Mouse (Mus musculus): ENCODE results near the gene Hyal3. TPM values are rescaled to one million over a fixed set of nuclear protein-coding genes. Genes with fewer than 3 reads are reported as not detected.

Hyal3 gene
- polyA plus RNA-seq, 1 experiment, result 1.1 TPM

- TF ChIP-seq POLR2A (IDR thresholded peaks at IDR 0.05; ENCODE audit: borderline replicate concordance, insufficient read depth, low read length), result no peak
- no peak for TF ChIP-seq CTCF (IDR thresholded peaks at IDR 0.05; ENCODE audit: borderline replicate concordance, insufficient read depth, low read depth, low read length)
- DNase-seq, result no peak
- H3K27me3 ChIP-seq (ENCODE audit: control insufficient read depth, insufficient read depth, low read length), result no peaks in the 10 kb centered on the region
- 66% methylated on average over 8 of the region's 8 CpGs for WGBS
- H3K4me3 ChIP-seq (replicated peaks; ENCODE audit: insufficient read depth, low read depth, low read length), result no peak overlapping the region
- peaks cover 3% of the 10 kb centered on the region; the same call in 1 of the 2 replicates for H3K4me1 ChIP-seq (ENCODE audit: control insufficient read depth, insufficient read depth, low read length)
- no peak overlapping the region for H3K27ac ChIP-seq (ENCODE audit: insufficient read depth, low read length)
Measured at GRCm38 (mm10) chr9:107551890-107552355, 28.7 kb upstream of the Hyal3 start.

- TF ChIP-seq POLR2A (IDR thresholded peaks at IDR 0.05; ENCODE audit: borderline replicate concordance, insufficient read depth, low read length), result no peak
- no peak for TF ChIP-seq CTCF (IDR thresholded peaks at IDR 0.05; ENCODE audit: borderline replicate concordance, insufficient read depth, low read depth, low read length)
- no peak for DNase-seq
- Histone ChIP-seq H3K27me3 (ENCODE audit: control insufficient read depth, insufficient read depth, low read length) (no peaks in the 10 kb centered on the region), H3K4me1 (ENCODE audit: control insufficient read depth, insufficient read depth, low read length) (peaks cover 3% of the 10 kb centered on the region; the same call in 1 of the 2 replicates), H3K4me3 (replicated peaks; ENCODE audit: insufficient read depth, low read depth, low read length) (no peak overlapping the region), H3K27ac (ENCODE audit: insufficient read depth, low read length) (no peak overlapping the region)
- WGBS, result 89% methylated on average over 5 of the region's 5 CpGs
Measured at GRCm38 (mm10) chr9:107552690-107553393, 27.8 kb upstream of the Hyal3 start.

GRCm38 (mm10) chr9:107553541-107554318, 26.9 kb upstream of the Hyal3 start:
- 0 out of 2 replicates have a peak overlapping the region, but pooled peaks have one; percentile 4 for H3K27ac ChIP-seq (ENCODE audit: insufficient read depth, low read length)
- DNase-seq, result peak in 1 of 2 experiments; percentile 62
- 14% methylated on average over 37 of the region's 37 CpGs for WGBS
- TF ChIP-seq CTCF (IDR thresholded peaks at IDR 0.05; ENCODE audit: borderline replicate concordance, insufficient read depth, low read depth, low read length) (no peak), POLR2A (IDR thresholded peaks at IDR 0.05; ENCODE audit: borderline replicate concordance, insufficient read depth, low read length) (no peak)
- H3K4me1 ChIP-seq (ENCODE audit: control insufficient read depth, insufficient read depth, low read length), result peaks cover 3% of the 10 kb centered on the region; the same call in 1 of the 2 replicates
- H3K27me3 ChIP-seq (ENCODE audit: control insufficient read depth, insufficient read depth, low read length), result no peaks in the 10 kb centered on the region
- peak overlapping the region; percentile 62 for H3K4me3 ChIP-seq (replicated peaks; ENCODE audit: insufficient read depth, low read depth, low read length)

- Histone ChIP-seq H3K4me1 (ENCODE audit: control insufficient read depth, insufficient read depth, low read length) (peaks cover 3% of the 10 kb centered on the region; the same call in 1 of the 2 replicates), H3K4me3 (replicated peaks; ENCODE audit: insufficient read depth, low read depth, low read length) (peak overlapping the region; percentile 88), H3K27ac (ENCODE audit: insufficient read depth, low read length) (peak overlapping the region; percentile 73), H3K27me3 (ENCODE audit: control insufficient read depth, insufficient read depth, low read length) (no peaks in the 10 kb centered on the region)
- peak; percentile 94 to 96 for DNase-seq
- TF ChIP-seq CTCF (IDR thresholded peaks at IDR 0.05; ENCODE audit: borderline replicate concordance, insufficient read depth, low read depth, low read length) (no peak), POLR2A (IDR thresholded peaks at IDR 0.05; ENCODE audit: borderline replicate concordance, insufficient read depth, low read length) (peak; percentile 91)
- WGBS, result under 1% methylated on average over 53 of the region's 53 CpGs
Measured at GRCm38 (mm10) chr9:107554319-107554825, 26.2 kb upstream of the Hyal3 start.

- no peak for DNase-seq
Measured at GRCm38 (mm10) chr9:107555031-107555457, 25.6 kb upstream of the Hyal3 start.

GRCm38 (mm10) chr9:107555701-107556100, 24.9 kb upstream of the Hyal3 start:
- H3K27ac ChIP-seq (ENCODE audit: insufficient read depth, low read length), result no peak overlapping the region
- no peak for DNase-seq
- WGBS, result 36% methylated on average over 2 of the region's 2 CpGs
- H3K4me1 ChIP-seq (ENCODE audit: control insufficient read depth, insufficient read depth, low read length), result peaks cover 3% of the 10 kb centered on the region; the same call in 1 of the 2 replicates
- H3K27me3 ChIP-seq (ENCODE audit: control insufficient read depth, insufficient read depth, low read length), result no peaks in the 10 kb centered on the region
- peak overlapping the region; percentile 88 for H3K4me3 ChIP-seq (replicated peaks; ENCODE audit: insufficient read depth, low read depth, low read length)
- TF ChIP-seq CTCF (IDR thresholded peaks at IDR 0.05; ENCODE audit: borderline replicate concordance, insufficient read depth, low read depth, low read length), result no peak
- no peak for TF ChIP-seq POLR2A (IDR thresholded peaks at IDR 0.05; ENCODE audit: borderline replicate concordance, insufficient read depth, low read length)

More at GRCm38 (mm10) chr9:107555031-107555457, 25.6 kb upstream of the Hyal3 start:
- Histone ChIP-seq H3K27me3 (ENCODE audit: control insufficient read depth, insufficient read depth, low read length) (no peaks in the 10 kb centered on the region), H3K4me3 (replicated peaks; ENCODE audit: insufficient read depth, low read depth, low read length) (peak overlapping the region; percentile 88), H3K27ac (ENCODE audit: insufficient read depth, low read length) (peak overlapping the region; percentile 73), H3K4me1 (ENCODE audit: control insufficient read depth, insufficient read depth, low read length) (peaks cover 3% of the 10 kb centered on the region; the same call in 1 of the 2 replicates)
- under 1% methylated on average over 23 of the region's 23 CpGs for WGBS
- TF ChIP-seq CTCF (IDR thresholded peaks at IDR 0.05; ENCODE audit: borderline replicate concordance, insufficient read depth, low read depth, low read length) (no peak), POLR2A (IDR thresholded peaks at IDR 0.05; ENCODE audit: borderline replicate concordance, insufficient read depth, low read length) (no peak)

GRCm38 (mm10) chr9:107556346-107556745, 24.3 kb upstream of the Hyal3 start:
- H3K4me1 ChIP-seq (ENCODE audit: control insufficient read depth, insufficient read depth, low read length), result peaks cover 3% of the 10 kb centered on the region; the same call in 1 of the 2 replicates
- TF ChIP-seq POLR2A (IDR thresholded peaks at IDR 0.05; ENCODE audit: borderline replicate concordance, insufficient read depth, low read length) (no peak), CTCF (IDR thresholded peaks at IDR 0.05; ENCODE audit: borderline replicate concordance, insufficient read depth, low read depth, low read length) (no peak)
- 66% methylated on average over 3 of the region's 3 CpGs for WGBS

More at GRCm38 (mm10) chr9:107556346-107556745, 24.3 kb upstream of the Hyal3 start:
- no peak for DNase-seq
- Histone ChIP-seq H3K27ac (ENCODE audit: insufficient read depth, low read length) (no peak overlapping the region), H3K27me3 (ENCODE audit: control insufficient read depth, insufficient read depth, low read length) (no peaks in the 10 kb centered on the region), H3K4me3 (replicated peaks; ENCODE audit: insufficient read depth, low read depth, low read length) (no peak overlapping the region)
